Mouse (Mus musculus): Measurements from ENCODE around the gene Gramd1a.

The Gramd1a gene

GRCm38 (mm10) chr7:31155296-31156033 is at the start of gene Gramd1a:
TSS of gene Gramd1a (minus strand) at chr7:31155896.
- peak; percentile 61 for DNase-seq (ENCODE audit: low read depth)

GRCm38 (mm10) chr7:31195591-31196307 is 40.1 kb upstream of the Gramd1a start:
- no peak for DNase-seq (ENCODE audit: low read depth)

- DNase-seq (ENCODE audit: low read depth), result no peak
Measured at GRCm38 (mm10) chr7:31184711-31185110, 29.0 kb upstream of the Gramd1a start.

GRCm38 (mm10) chr7:31182863-31183262 is 27.2 kb upstream of the Gramd1a start:
- DNase-seq (ENCODE audit: low read depth), result peak; percentile 8

- peak; percentile 90 for DNase-seq (ENCODE audit: low read depth)
Measured at GRCm38 (mm10) chr7:31176886-31177763, 21.4 kb upstream of the Gramd1a start.

- DNase-seq (ENCODE audit: low read depth), result peak; percentile 7
Measured at GRCm38 (mm10) chr7:31175096-31175495, 19.4 kb upstream of the Gramd1a start.

GRCm38 (mm10) chr7:31174466-31174865 is 18.8 kb upstream of the Gramd1a start:
- peak; percentile 23 for DNase-seq (ENCODE audit: low read depth)

GRCm38 (mm10) chr7:31172238-31172637 is 16.5 kb upstream of the Gramd1a start:
- DNase-seq (ENCODE audit: low read depth), result peak; percentile 91

- DNase-seq (ENCODE audit: low read depth), result peak; percentile 4
Measured at GRCm38 (mm10) chr7:31170520-31170919, 14.8 kb upstream of the Gramd1a start.

- peak; percentile 49 for DNase-seq (ENCODE audit: low read depth)
Measured at GRCm38 (mm10) chr7:31168412-31168811, 12.7 kb upstream of the Gramd1a start.

- DNase-seq (ENCODE audit: low read depth), result peak; percentile 44
Measured at GRCm38 (mm10) chr7:31164748-31165147, 9.1 kb upstream of the Gramd1a start.

GRCm38 (mm10) chr7:31163666-31164577 is 8.2 kb upstream of the Gramd1a start:
- no peak for DNase-seq (ENCODE audit: low read depth)

GRCm38 (mm10) chr7:31162324-31162723 is 6.6 kb upstream of the Gramd1a start:
- DNase-seq (ENCODE audit: low read depth), result no peak

GRCm38 (mm10) chr7:31161831-31162230 is 6.1 kb upstream of the Gramd1a start:
- DNase-seq (ENCODE audit: low read depth), result no peak

GRCm38 (mm10) chr7:31161246-31161645 is 5.5 kb upstream of the Gramd1a start:
- peak; percentile 55 for DNase-seq (ENCODE audit: low read depth)

- DNase-seq (ENCODE audit: low read depth), result peak; percentile 82
Measured at GRCm38 (mm10) chr7:31160763-31161162, 5.1 kb upstream of the Gramd1a start.

- peak; percentile 95 for DNase-seq (ENCODE audit: low read depth)
Measured at GRCm38 (mm10) chr7:31156034-31156928, 585 bp upstream of the Gramd1a start.

GRCm38 (mm10) chr7:31153536-31154320 is 2.0 kb downstream of the Gramd1a start:
- DNase-seq (ENCODE audit: low read depth), result peak; percentile 88

All from induced T-regulatory cell, adult 2 months (primary cell).